Mouse (Mus musculus) stomach, postnatal 0 days (tissue): ENCODE measurements around the gene Epha10. TPM values are rescaled to one million over a fixed set of nuclear protein-coding genes. Genes with fewer than 3 reads are reported as not detected.
A peak's percentile ranks its signal among the peaks of the same experiment; 100 is the strongest.

Experiments
- ATAC-seq: fragments of 200-750 bp; cut with Nextera tagmentation; 2 replicates; pipeline ENCODE4 v1.8.0; 2017; ENCODE audit not compliant: low FRiP score, low TSS enrichment
- DNase-seq: peaks from one replicate; pipeline ENCODE4 v3.0.0-alpha.2; 2016; ENCODE audit warnings: low spot score
- H3K27ac ChIP-seq: fragments of 300-500 bp; sonication (generic); replicated peaks from 2 replicates; pipeline ENCODE4 v1.5.1; 2014; ENCODE audit warnings: mild to moderate bottlenecking, control low read depth
- H3K27me3 ChIP-seq: fragments of 300-500 bp; sonication (generic); 2 replicates; pipeline ENCODE4 v1.6.1; 2014; ENCODE audit warnings: low read length; ENCODE audit not compliant: control insufficient read depth, insufficient read depth
- H3K36me3 ChIP-seq: fragments of 300-500 bp; sonication (generic); 2 replicates; pipeline ENCODE4 v1.6.1; 2014; ENCODE audit warnings: low read length, mixed read lengths; ENCODE audit not compliant: control insufficient read depth, insufficient read depth
- H3K4me1 ChIP-seq: fragments of 300-500 bp; sonication (generic); replicated peaks from 2 replicates; pipeline ENCODE4 v1.6.1; 2014; ENCODE audit warnings: antibody characterized with exemption; ENCODE audit not compliant: control insufficient read depth, insufficient read depth
- H3K4me2 ChIP-seq: fragments of 300-500 bp; sonication (generic); replicated peaks from 2 replicates; pipeline ENCODE4 v1.6.1; 2014; ENCODE audit warnings: low read depth, mild to moderate bottlenecking, control low read depth, moderate library complexity
- H3K4me3 ChIP-seq: fragments of 300-500 bp; sonication (generic); 2 replicates; pipeline ENCODE4 v1.5.1; 2014; ENCODE audit warnings: low read depth, low read length, control low read depth
- H3K9ac ChIP-seq: fragments of 300-500 bp; sonication (generic); 2 replicates; pipeline ENCODE4 v1.6.1; 2014; ENCODE audit warnings: mild to moderate bottlenecking, low read length, control low read depth, mixed read lengths
- H3K9me3 ChIP-seq: fragments of 300-500 bp; sonication (generic); 2 replicates; pipeline ENCODE4 v1.6.1; 2016; ENCODE audit warnings: low read length; ENCODE audit not compliant: control insufficient read depth
- CTCF ChIP-seq: IDR thresholded peaks from 2 replicates; pipeline ENCODE4 v1.5.1; 2016; ENCODE audit warnings: antibody characterized with exemption, low read depth, mild to moderate bottlenecking, moderate library complexity
- EP300 ChIP-seq: optimal IDR thresholded peaks from 2 replicates; pipeline ENCODE3; 2016; ENCODE audit warnings: antibody characterized with exemption
- WGBS: fragments of 180-500 bp; shearing (Covaris S2); extraction: QIAGEN DNeasy Blood & Tissue Kit; methylation state at CpG from one replicate; pipeline ENCODE4 v1.1.7; 2014; 5-methylcytosine and 5-hydroxymethylcytosine counted together
- polyA plus RNA-seq: library from polyadenylated mRNA; unstranded; fragments of >200 nt; fragmentation: Nextera tagmentation; extraction: Ambion mirVana; gene quantifications from 2 replicates; pipeline ENCODE4 v1.2.1, GENCODE M21; 2015

Epha10 gene
- polyA plus RNA-seq, 1 experiment from 2014 or later, result not detected

- H3K4me2 ChIP-seq, result no peak overlapping the region
- no peak for ATAC-seq
- H3K27ac ChIP-seq, result no peak overlapping the region
- no peaks in the 10 kb centered on the region for H3K36me3 ChIP-seq
- TF ChIP-seq EP300 (no peak), CTCF (no peak)
- H3K9me3 ChIP-seq, result no peaks in the 10 kb centered on the region
- 70% methylated on average over 7 of the region's 7 CpGs for WGBS
- no peak overlapping the region for H3K4me3 ChIP-seq
- H3K9ac ChIP-seq, result no peak overlapping the region
- no peak for DNase-seq
- H3K27me3 ChIP-seq, result no peaks in the 10 kb centered on the region; the same call in 1 of the 2 replicates
- H3K4me1 ChIP-seq, result no peaks in the 10 kb centered on the region
Observed at GRCm38 (mm10) chr4:124888702-124889101, 8.0 kb downstream of the Epha10 start.

- no peak overlapping the region for H3K9ac ChIP-seq
- 71% methylated on average over 2 of the region's 2 CpGs for WGBS
- no peak overlapping the region for H3K4me3 ChIP-seq
- H3K36me3 ChIP-seq, result no peaks in the 10 kb centered on the region
- H3K9me3 ChIP-seq, result no peaks in the 10 kb centered on the region
- no peak overlapping the region for H3K27ac ChIP-seq
- H3K4me1 ChIP-seq, result no peaks in the 10 kb centered on the region
- TF ChIP-seq EP300 (no peak), CTCF (no peak)
- DNase-seq (no peak), ATAC-seq (no peak)
- no peak overlapping the region for H3K4me2 ChIP-seq
- H3K27me3 ChIP-seq, result peaks cover 7% of the 10 kb centered on the region; the same call in 1 of the 2 replicates
Observed at GRCm38 (mm10) chr4:124889935-124890334, 9.2 kb downstream of the Epha10 start.

- no peaks in the 10 kb centered on the region for H3K36me3 ChIP-seq
- no peak overlapping the region for H3K9ac ChIP-seq
- DNase-seq, result no peak
- H3K4me1 ChIP-seq, result no peaks in the 10 kb centered on the region
- TF ChIP-seq CTCF (no peak), EP300 (no peak)
- no peaks in the 10 kb centered on the region for H3K9me3 ChIP-seq
- H3K4me2 ChIP-seq, result no peak overlapping the region
- WGBS, result 65% methylated on average over 5 of the region's 5 CpGs
- no peak overlapping the region for H3K27ac ChIP-seq
- H3K27me3 ChIP-seq, result peaks cover 11% of the 10 kb centered on the region; the same call in 1 of the 2 replicates
- no peak for ATAC-seq
- H3K4me3 ChIP-seq, result no peak overlapping the region
Observed at GRCm38 (mm10) chr4:124890831-124891230, 10.1 kb downstream of the Epha10 start.

DNA sequence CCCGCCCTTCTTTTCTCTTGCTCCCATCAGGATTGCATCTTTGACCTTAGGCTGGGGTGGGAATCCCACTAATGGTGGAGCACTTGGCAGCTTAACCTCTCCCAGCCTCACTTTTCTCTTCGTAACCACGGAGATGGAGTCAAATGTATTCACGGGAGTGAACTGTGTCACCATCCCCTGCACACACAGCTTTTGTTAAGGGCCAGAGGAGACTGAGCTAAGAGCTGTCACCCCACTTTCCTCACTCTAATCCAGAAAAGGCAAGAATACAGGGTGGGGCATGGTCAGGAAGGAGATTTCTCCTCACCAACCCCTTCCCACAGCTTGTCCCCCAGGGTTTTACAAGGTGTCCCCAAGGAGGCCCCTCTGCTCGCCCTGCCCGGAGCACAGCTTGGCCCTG, 13.1 kb downstream of the Epha10 start:
- Histone ChIP-seq H3K4me1 (no peaks in the 10 kb centered on the region), H3K36me3 (no peaks in the 10 kb centered on the region), H3K4me3 (no peak overlapping the region), H3K4me2 (no peak overlapping the region), H3K27ac (no peak overlapping the region), H3K27me3 (peaks cover 11% of the 10 kb centered on the region; the same call in 1 of the 2 replicates), H3K9ac (no peak overlapping the region), H3K9me3 (no peaks in the 10 kb centered on the region)
- WGBS, result 32% methylated on average over 6 of the region's 6 CpGs
- no peak for DNase-seq
- TF ChIP-seq CTCF (no peak), EP300 (no peak)
- no peak for ATAC-seq

DNA sequence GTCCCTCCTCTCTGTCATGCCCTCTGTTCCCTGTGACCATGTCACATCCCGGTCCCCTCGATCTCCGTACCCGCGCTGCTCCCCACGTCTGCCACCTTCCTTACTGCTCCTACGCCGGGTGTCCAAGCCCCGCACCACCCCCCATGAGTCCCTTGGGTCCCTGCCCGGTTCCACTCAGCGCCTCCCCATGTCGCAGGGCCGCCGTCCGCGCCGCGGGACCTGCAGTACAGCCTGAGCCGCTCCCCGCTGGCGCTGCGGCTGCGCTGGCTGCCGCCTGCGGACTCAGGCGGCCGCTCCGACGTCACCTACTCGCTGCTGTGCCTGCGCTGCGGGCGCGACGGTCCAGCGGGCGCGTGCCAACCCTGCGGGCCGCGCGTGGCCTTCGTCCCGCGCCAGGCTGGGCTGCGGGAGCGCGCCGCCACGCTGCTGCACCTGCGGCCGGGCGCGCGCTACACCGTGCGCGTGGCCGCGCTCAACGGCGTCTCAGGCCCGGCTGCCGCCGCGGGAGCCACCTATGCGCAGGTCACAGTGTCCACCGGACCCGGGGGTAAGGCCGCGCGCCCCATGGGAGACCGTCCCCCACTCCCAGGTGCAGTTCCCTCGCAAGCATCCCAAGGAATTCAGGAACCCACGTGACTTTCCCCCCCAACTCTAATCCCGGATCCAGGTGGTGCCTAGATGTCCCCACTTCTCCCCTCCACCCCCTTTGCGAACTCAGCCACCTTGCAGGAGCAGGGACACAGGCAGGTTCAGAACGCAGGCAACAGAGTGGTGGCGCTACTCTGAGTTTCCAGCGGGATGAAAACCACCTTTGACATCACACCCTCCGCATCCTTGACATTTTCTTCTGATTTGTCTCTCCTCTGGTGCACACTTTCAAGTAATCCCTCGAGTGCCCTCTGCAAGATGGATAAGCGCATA, 14.1 kb downstream of the Epha10 start:
- ATAC-seq, result peak; percentile 26; the same call in 1 of the 2 replicates

DNA sequence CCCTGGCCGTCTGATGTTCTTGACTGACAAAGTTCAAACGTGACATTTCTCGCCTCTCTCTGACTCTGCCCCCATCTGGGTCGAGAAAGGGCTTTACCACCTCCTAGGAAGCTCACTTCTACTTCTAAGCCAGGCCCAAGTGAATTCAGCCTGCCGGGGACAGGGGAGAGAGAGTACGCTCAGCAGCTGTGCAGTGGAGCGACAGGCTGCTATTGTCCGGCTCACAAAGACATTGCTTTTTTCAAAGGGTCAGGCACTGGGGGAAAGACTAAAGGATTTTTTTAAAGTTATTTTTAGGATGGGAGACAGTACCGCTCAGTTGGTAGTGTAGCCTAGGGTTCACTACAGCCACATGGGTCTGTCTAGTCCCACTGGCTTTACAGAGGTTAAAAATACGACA, 17.7 kb downstream of the Epha10 start:
- Histone ChIP-seq H3K9me3 (no peaks in the 10 kb centered on the region), H3K4me2 (no peak overlapping the region), H3K27ac (no peak overlapping the region), H3K9ac (no peak overlapping the region), H3K27me3 (peaks cover 11% of the 10 kb centered on the region; the same call in 1 of the 2 replicates), H3K4me1 (no peaks in the 10 kb centered on the region), H3K36me3 (no peaks in the 10 kb centered on the region), H3K4me3 (no peak overlapping the region)
- WGBS, result 61% methylated on average over 10 of the region's 10 CpGs
- TF ChIP-seq CTCF (no peak), EP300 (no peak)
- ATAC-seq (no peak), DNase-seq (no peak)

More for the DNA sequence above, 14.1 kb downstream of the Epha10 start:
- Histone ChIP-seq H3K27me3 (peaks cover 11% of the 10 kb centered on the region; the same call in 1 of the 2 replicates), H3K9me3 (no peaks in the 10 kb centered on the region), H3K36me3 (no peaks in the 10 kb centered on the region), H3K27ac (no peak overlapping the region), H3K4me3 (peak overlapping the region; percentile 36), H3K9ac (peak overlapping the region; percentile 35; the same call in 1 of the 2 replicates), H3K4me2 (peak overlapping the region; percentile 52), H3K4me1 (no peaks in the 10 kb centered on the region)
- peak; percentile 36 for DNase-seq
- 3% methylated on average over 57 of the region's 83 CpGs for WGBS
- TF ChIP-seq EP300, result no peak
- no peak for TF ChIP-seq CTCF
